Mouse (Mus musculus) liver, postnatal 0 days (tissue): ENCODE measurements at regions not wholly inside any gene's neighbourhood (a gene's known extent, or its start where the extent isn't known, plus 50 kb on each side); places are given as distances from the start of the nearest gene placed in this dataset.

Source experiments
- CTCF ChIP-seq: sonication (generic); IDR thresholded peaks from 2 replicates; pipeline ENCODE4 v1.5.1; 2016; ENCODE audit warnings: antibody characterized with exemption, low read depth
- EP300 ChIP-seq: IDR thresholded peaks from 2 replicates; pipeline ENCODE4 v1.6.1; 2016; ENCODE audit warnings: antibody characterized with exemption, low read depth, mild to moderate bottlenecking

GRCm38 (mm10) chr3:103496083-103496482 is 78.9 kb upstream of the Syt6 start:
- no peak for TF ChIP-seq CTCF
- no peak for TF ChIP-seq EP300
